Mouse (Mus musculus): Measurements from ENCODE around the gene Herc3. TPM values are rescaled to one million over a fixed set of nuclear protein-coding genes. Genes with fewer than 3 reads are reported as not detected.

Gene Herc3
- polyA plus RNA-seq, 1 experiment from 2014 or later = 5.2 TPM

- Histone ChIP-seq H3K27me3 (ENCODE audit: insufficient read depth, poor library complexity, severe bottlenecking) (no peaks in the 10 kb centered on the region), H3K36me3 (no peaks in the 10 kb centered on the region), H3K4me3 (no peak overlapping the region), H3K27ac (no peak overlapping the region), H3K4me1 (replicated peaks) (peaks cover 10% of the 10 kb centered on the region), H3K9me3 (no peaks in the 10 kb centered on the region)
- DNase-seq (ENCODE audit: low spot score) = no peak
Observed at GRCm38 (mm10) chr6:58964565-58964964, 133.3 kb downstream of the Herc3 start.

DNA sequence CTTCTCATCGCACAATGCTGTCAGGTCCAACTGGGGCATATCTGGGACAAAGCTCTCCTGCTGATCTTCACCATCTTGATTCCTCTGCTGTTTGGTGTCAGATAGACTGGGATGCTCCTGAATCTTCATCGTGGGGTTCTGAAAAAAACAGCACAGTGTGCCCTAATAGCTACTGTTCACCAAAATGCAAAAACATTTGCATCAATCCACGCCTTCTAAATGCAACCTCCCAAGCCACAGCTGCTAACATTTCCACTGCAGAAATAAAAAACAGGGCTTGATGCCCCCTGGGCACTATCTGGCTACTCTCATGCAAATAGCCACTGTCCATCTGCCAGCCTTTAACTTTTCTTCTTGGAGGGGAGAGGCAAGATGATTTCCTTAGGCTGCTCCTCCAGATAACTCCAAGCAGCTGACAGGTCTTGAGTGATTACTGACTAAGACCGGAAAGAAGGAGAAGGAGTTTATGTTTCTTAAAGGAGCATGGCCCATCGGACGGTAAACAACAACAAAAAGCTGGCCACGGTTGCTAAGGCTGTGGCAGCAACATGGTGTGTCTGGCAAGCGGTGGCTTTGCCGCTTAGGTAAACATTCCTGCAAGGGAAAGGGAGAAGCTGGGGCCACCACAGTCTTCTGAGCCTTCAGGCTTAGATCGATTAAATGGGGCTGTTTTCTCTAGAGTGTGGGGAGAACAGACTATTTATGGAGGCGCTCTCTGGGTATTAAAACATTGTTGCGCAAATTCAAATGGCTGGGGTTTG, 134.0 kb downstream of the Herc3 start:
- Histone ChIP-seq H3K27me3 (ENCODE audit: insufficient read depth, poor library complexity, severe bottlenecking) (no peaks in the 10 kb centered on the region), H3K27ac (peak overlapping the region; percentile 50), H3K9me3 (no peaks in the 10 kb centered on the region), H3K36me3 (no peaks in the 10 kb centered on the region), H3K4me1 (replicated peaks) (peaks cover 10% of the 10 kb centered on the region), H3K4me3 (no peak overlapping the region)
- DNase-seq (ENCODE audit: low spot score) = peak; percentile 7
- WGBS = 32% methylated on average over 12 of the region's 12 CpGs

GRCm38 (mm10) chr6:58968272-58968671, 137.0 kb downstream of the Herc3 start:
- H3K36me3 ChIP-seq = no peaks in the 10 kb centered on the region
- DNase-seq (ENCODE audit: low spot score) = no peak
- WGBS = 85% methylated on average over 3 of the region's 3 CpGs

More at GRCm38 (mm10) chr6:58968272-58968671, 137.0 kb downstream of the Herc3 start:
- Histone ChIP-seq H3K4me3 (no peak overlapping the region), H3K9me3 (no peaks in the 10 kb centered on the region), H3K27me3 (ENCODE audit: insufficient read depth, poor library complexity, severe bottlenecking) (no peaks in the 10 kb centered on the region), H3K27ac (no peak overlapping the region), H3K4me1 (replicated peaks) (peaks cover 10% of the 10 kb centered on the region)

Other genes starting within 250 kb of the Herc3 start
- 41.6 and 50.6 TPM in 2 replicates for gene Abcg2, start 246.9 kb upstream of the Herc3 start, polyA plus RNA-seq (2016; fragmentation: Nextera tagmentation; extraction: Ambion mirVana)
- 7.5 and 20.1 TPM in 2 replicates for gene Nap1l5, start 75.6 kb downstream of the Herc3 start, polyA plus RNA-seq (2016; fragmentation: Nextera tagmentation; extraction: Ambion mirVana)
- 3.2 and 3.5 TPM in 2 replicates for gene Fam13a, start 193.1 kb downstream of the Herc3 start, polyA plus RNA-seq (2016; fragmentation: Nextera tagmentation; extraction: Ambion mirVana)